In the genomic region with DNA sequence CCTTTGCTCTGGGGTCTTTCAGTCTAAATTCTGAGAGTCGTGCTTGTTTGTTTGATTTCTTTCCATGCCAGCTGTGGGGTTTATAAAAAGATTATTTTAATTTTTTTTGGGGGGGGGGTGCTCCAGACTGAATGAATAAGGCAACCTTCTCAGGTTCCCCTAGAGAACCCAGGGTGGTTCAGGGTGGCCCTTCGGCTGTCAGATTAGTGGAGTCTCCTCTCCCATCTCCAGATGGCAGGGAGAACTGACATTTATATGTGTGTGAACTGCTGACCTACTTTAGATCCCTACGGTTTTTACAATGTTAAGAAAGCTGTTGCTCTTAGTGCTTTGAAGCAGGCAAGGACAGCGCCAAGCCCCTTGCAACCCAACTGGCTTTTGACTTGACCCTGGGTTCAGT, we compare ENCODE assay signal across 12 mouse cellular contexts. TPM values are rescaled to one million over a fixed set of nuclear protein-coding genes. Genes with fewer than 3 reads are reported as not detected.
DNase-seq lines count a peak whose midpoint lies in the region; ATAC-seq lines count a peak whose summit lies in the region.
"Had no signal": no experiment of that assay in that cellular context is flagged by ENCODE, and none has a peak within 500 bp of the region (broad histone marks: within the 10 kb centered on the region; RNA-seq: fewer than 3 reads in every experiment).

No protein-coding gene starts in this region.

- 75% methylated on average over 4 of the region's 4 CpGs for WGBS in heart, embryonic 14.5 days
- WGBS in embryonic facial prominence, embryonic 14.5 days = 54% methylated on average over 4 of the region's 4 CpGs
- 61% methylated on average over 4 of the region's 4 CpGs for WGBS in hindbrain, embryonic 14.5 days
- WGBS in midbrain, embryonic 14.5 days = 19% methylated on average over 4 of the region's 4 CpGs

- H3K4me1 ChIP-seq in heart, embryonic 14.5 days (ENCODE audit: control insufficient read depth in 2 of 2, insufficient read depth in 2 of 2, low read length in 2 of 2) = peaks cover 3 to 6% of the 10 kb centered on the region in 2 experiments; a peak in 2 of 4 replicates
- H3K4me1 ChIP-seq in embryonic facial prominence, embryonic 14.5 days (ENCODE audit: control insufficient read depth, insufficient read depth, low read length) = 0 out of 2 replicates have a peak, but pooled peaks cover 3% of the 10 kb centered on the region
- H3K4me1 ChIP-seq in hindbrain, embryonic 14.5 days (replicated peaks; ENCODE audit: control insufficient read depth, insufficient read depth, low read length) = peaks cover 15% of the 10 kb centered on the region
- peaks cover 19% of the 10 kb centered on the region for H3K4me1 ChIP-seq in midbrain, embryonic 14.5 days (ENCODE audit: control insufficient read depth, insufficient read depth, low read length)
- H3K4me1 ChIP-seq: liver, embryonic 15.5 days had no signal

- no peak for ATAC-seq in heart, embryonic 14.5 days (ENCODE audit: insufficient number of reproducible peaks, insufficient read depth, low FRiP score, low read depth)
- no peak; the same call in 1 of the 2 replicates for ATAC-seq in embryonic facial prominence, embryonic 14.5 days (ENCODE audit: low read depth)
- no peak for ATAC-seq in hindbrain, embryonic 14.5 days (ENCODE audit: low FRiP score)
- ATAC-seq in midbrain, embryonic 14.5 days (ENCODE audit: low FRiP score, low TSS enrichment) = no peak
- ATAC-seq: CD4-positive, CD25-positive, alpha-beta regulatory T cell, adult 4 months had no signal

- H3K4me3 ChIP-seq in heart, embryonic 14.5 days (ENCODE audit: control insufficient read depth in 1 of 2, insufficient read depth in 1 of 2, low read depth in 1 of 2, low read length in 2 of 2) = no peak overlapping the region
- H3K4me3 ChIP-seq in embryonic facial prominence, embryonic 14.5 days (ENCODE audit: low read depth, low read length) = no peak overlapping the region
- no peak overlapping the region for H3K4me3 ChIP-seq in hindbrain, embryonic 14.5 days (replicated peaks; ENCODE audit: low read length)
- peak overlapping the region; percentile 22 for H3K4me3 ChIP-seq in midbrain, embryonic 14.5 days (replicated peaks; ENCODE audit: low read depth, low read length)
- H3K4me3 ChIP-seq: liver, embryonic 15.5 days had no signal

- H3K9me3 ChIP-seq in heart, embryonic 14.5 days (ENCODE audit: control insufficient read depth, low read length) = no peaks in the 10 kb centered on the region
- no peaks in the 10 kb centered on the region for H3K9me3 ChIP-seq in embryonic facial prominence, embryonic 14.5 days (ENCODE audit: control insufficient read depth, low read length)
- no peaks in the 10 kb centered on the region for H3K9me3 ChIP-seq in hindbrain, embryonic 14.5 days (ENCODE audit: control insufficient read depth, low read length)
- no peaks in the 10 kb centered on the region for H3K9me3 ChIP-seq in midbrain, embryonic 14.5 days (ENCODE audit: control insufficient read depth, low read length)
- H3K9me3 ChIP-seq: liver, embryonic 15.5 days had no signal

- no peaks in the 10 kb centered on the region for H3K36me3 ChIP-seq in heart, embryonic 14.5 days (ENCODE audit: control insufficient read depth, insufficient read depth, low read length)
- H3K36me3 ChIP-seq in embryonic facial prominence, embryonic 14.5 days (ENCODE audit: control insufficient read depth, insufficient read depth, low read length) = no peaks in the 10 kb centered on the region
- H3K36me3 ChIP-seq in hindbrain, embryonic 14.5 days (replicated peaks; ENCODE audit: control insufficient read depth, insufficient read depth) = no peaks in the 10 kb centered on the region
- no peaks in the 10 kb centered on the region for H3K36me3 ChIP-seq in midbrain, embryonic 14.5 days (ENCODE audit: control insufficient read depth, insufficient read depth, low read length)
- H3K36me3 ChIP-seq: liver, embryonic 15.5 days had no signal

- no peak for DNase-seq in heart, adult 18-20 months
- DNase-seq in embryonic facial prominence, embryonic 14.5 days (ENCODE audit: low spot score) = no peak
- DNase-seq in hindbrain, embryonic 14.5 days (ENCODE audit: low spot score) = no peak
- DNase-seq in midbrain, embryonic 14.5 days = no peak
- DNase-seq in thymus, adult 18-20 months = no peak
- no peak for DNase-seq in urinary bladder, postnatal 10 days (ENCODE audit: low spot score)
- DNase-seq: kidney, adult 2 months; spleen, adult 18-20 months; thymus, adult 2 months had no signal

- no peak overlapping the region for H3K9ac ChIP-seq in heart, embryonic 14.5 days (ENCODE audit: low read length)
- 0 out of 2 replicates have a peak overlapping the region, but pooled peaks have one; percentile 28 for H3K9ac ChIP-seq in embryonic facial prominence, embryonic 14.5 days (ENCODE audit: low read depth, low read length)
- H3K9ac ChIP-seq in hindbrain, embryonic 14.5 days = peak overlapping the region; percentile 43
- H3K9ac ChIP-seq in midbrain, embryonic 14.5 days (replicated peaks; ENCODE audit: low read length) = peak overlapping the region; percentile 43; the same call in 1 of the 2 replicates
- H3K9ac ChIP-seq: liver, embryonic 15.5 days had no signal

- peak overlapping the region; percentile 47 for H3K4me2 ChIP-seq in heart, embryonic 14.5 days (ENCODE audit: low read length)
- peak overlapping the region; percentile 35; the same call in 1 of the 2 replicates for H3K4me2 ChIP-seq in embryonic facial prominence, embryonic 14.5 days (ENCODE audit: low read depth, low read length)
- H3K4me2 ChIP-seq in hindbrain, embryonic 14.5 days (replicated peaks) = peak overlapping the region; percentile 37
- peak overlapping the region; percentile 51 for H3K4me2 ChIP-seq in midbrain, embryonic 14.5 days (ENCODE audit: low read length)
- H3K4me2 ChIP-seq: liver, embryonic 15.5 days had no signal

- H3K27me3 ChIP-seq in heart, embryonic 14.5 days (ENCODE audit: control insufficient read depth, insufficient read depth, low read length) = no peaks in the 10 kb centered on the region
- no peaks in the 10 kb centered on the region for H3K27me3 ChIP-seq in embryonic facial prominence, embryonic 14.5 days (replicated peaks; ENCODE audit: control insufficient read depth, insufficient read depth, low read length)
- no peaks in the 10 kb centered on the region for H3K27me3 ChIP-seq in hindbrain, embryonic 14.5 days (ENCODE audit: control insufficient read depth, insufficient read depth, low read length)
- H3K27me3 ChIP-seq in midbrain, embryonic 14.5 days (ENCODE audit: control insufficient read depth, insufficient read depth, low read length) = no peaks in the 10 kb centered on the region
- H3K27me3 ChIP-seq: liver, embryonic 15.5 days had no signal

- no peak overlapping the region for H3K27ac ChIP-seq in heart, embryonic 14.5 days (replicated peaks in 1 of 2; ENCODE audit: control insufficient read depth in 1 of 2, insufficient read depth in 1 of 2, low read depth in 2 of 2, low read length in 2 of 2)
- no peak overlapping the region for H3K27ac ChIP-seq in embryonic facial prominence, embryonic 14.5 days (replicated peaks; ENCODE audit: low read depth, low read length)
- H3K27ac ChIP-seq in hindbrain, embryonic 14.5 days = peak overlapping the region; percentile 22; the same call in 1 of the 2 replicates
- H3K27ac ChIP-seq in midbrain, embryonic 14.5 days (replicated peaks; ENCODE audit: low read depth, low read length) = peak overlapping the region; percentile 77; the same call in 1 of the 2 replicates
- H3K27ac ChIP-seq: liver, embryonic 15.5 days had no signal

RNA-seq across cellular contexts. Expression of gene Frmd4a, which starts 1.4 kb away (rescaled TPM):
- 17.7 and 18.5 TPM in 2 replicates for polyA plus RNA-seq in heart, embryonic 14.5 days (2014; fragmentation: Nextera tagmentation; extraction: Ambion mirVana)
- 10 to 100 TPM; 19.1 to 21.6 TPM for total RNA-seq in heart, adult 18-20 months (2021)
- 27.2 and 33.0 TPM in 2 replicates for polyA plus RNA-seq in embryonic facial prominence, embryonic 14.5 days (2014; fragmentation: Nextera tagmentation; extraction: Ambion mirVana)
- 56.9 and 59.6 TPM in 2 replicates for polyA plus RNA-seq in hindbrain, embryonic 14.5 days (2014; fragmentation: Nextera tagmentation; extraction: Ambion mirVana)
- polyA plus RNA-seq in midbrain, embryonic 14.5 days (2014; fragmentation: Nextera tagmentation; extraction: Ambion mirVana) = 54.1 and 68.4 TPM in 2 replicates

Comparison
In these comparisons a context has a peak if more than half of its experiments do, and no peak if none do; other contexts are left out.
1. H3K27ac ChIP-seq: peak in hindbrain, embryonic 14.5 days (single experiment) and midbrain, embryonic 14.5 days (single experiment); none in heart, embryonic 14.5 days (0 of 2) and embryonic facial prominence, embryonic 14.5 days (single experiment).
2. Peak in every context shown above with its lines, with median percentiles within 50 percentile points of each other: H3K4me2 ChIP-seq.